Mouse (Mus musculus): ENCODE measurements around the gene Hgf. TPM values are rescaled to one million over a fixed set of nuclear protein-coding genes. Genes with fewer than 3 reads are reported as not detected.

Hgf gene
- polyA plus RNA-seq, 1 experiment = 5.1 TPM

Other genes with a start within 250 kb of the Hgf start
- not detected in 2 replicates for gene Gm28710, start 238.3 kb downstream of the Hgf start, polyA plus RNA-seq (2012; rRNA removed)